In the genomic region with DNA sequence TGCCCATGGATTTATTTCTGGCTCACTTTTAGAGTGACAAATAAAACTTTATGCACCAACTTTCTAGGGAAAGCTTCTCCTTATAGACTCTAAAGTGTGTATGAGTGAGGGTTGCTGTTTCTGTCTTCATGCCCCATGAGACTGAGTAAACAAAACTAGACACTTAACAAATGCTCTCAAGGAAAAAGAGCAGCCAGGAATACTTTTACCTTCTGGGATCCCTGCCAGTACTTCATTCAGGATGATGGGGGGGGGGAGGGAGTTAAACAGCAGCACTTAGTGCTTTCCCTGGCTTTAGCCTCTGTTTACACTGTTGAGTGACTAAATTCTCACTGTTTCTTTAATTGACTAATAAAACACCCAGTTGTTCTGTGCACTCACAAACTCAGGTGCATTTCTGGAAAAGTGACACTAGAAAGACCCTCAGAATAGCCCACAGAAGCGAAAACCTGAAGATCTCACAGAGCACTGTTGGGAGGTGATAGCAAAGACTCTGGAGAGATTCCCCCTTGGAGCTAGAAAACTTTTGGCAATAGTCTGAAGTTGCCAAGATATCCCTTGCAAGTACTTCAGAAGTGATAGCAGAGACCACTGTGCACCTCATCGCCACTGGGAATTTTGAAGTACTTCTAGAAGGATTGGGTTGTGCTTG, we compare ENCODE assay signal across 24 mouse cellular contexts.
DNase-seq lines count a peak whose midpoint lies in the region; ATAC-seq and TF ChIP-seq lines count a peak whose summit lies in the region.
"Had no signal": no experiment of that assay in that cellular context is flagged by ENCODE, and none has a peak within 500 bp of the region (broad histone marks: within the 10 kb centered on the region; RNA-seq: fewer than 3 reads in every experiment).

No protein-coding gene starts in this region.

- no peak for TF ChIP-seq EP300 in stomach, postnatal 0 days (optimal IDR thresholded peaks at IDR 0.05)

- H3K4me2 ChIP-seq in intestine, embryonic 14.5 days (ENCODE audit: low read length): no peak overlapping the region
- H3K4me2 ChIP-seq in intestine, embryonic 16.5 days (ENCODE audit: low read depth, low read length): no peak overlapping the region
- H3K4me2 ChIP-seq in stomach, embryonic 14.5 days (replicated peaks; ENCODE audit: low read depth, low read length): no peak overlapping the region
- no peak overlapping the region for H3K4me2 ChIP-seq in stomach, postnatal 0 days (replicated peaks; ENCODE audit: low read depth)
- H3K4me2 ChIP-seq: heart, embryonic 12.5 days; hindbrain, embryonic 13.5 days; liver, embryonic 15.5 days had no signal

- no peak for TF ChIP-seq POLR2A in cerebellum, adult 2 months (IDR thresholded peaks at IDR 0.05; ENCODE audit: borderline replicate concordance, insufficient read depth, low read length)

- H3K9me3 ChIP-seq in intestine, embryonic 14.5 days (ENCODE audit: control insufficient read depth, low read length): no peaks in the 10 kb centered on the region
- H3K9me3 ChIP-seq in intestine, embryonic 16.5 days (ENCODE audit: control insufficient read depth, low read length): no peaks in the 10 kb centered on the region
- H3K9me3 ChIP-seq in stomach, embryonic 14.5 days (ENCODE audit: control insufficient read depth, low read depth, low read length): no peaks in the 10 kb centered on the region
- H3K9me3 ChIP-seq in stomach, postnatal 0 days (ENCODE audit: control insufficient read depth, low read length): no peaks in the 10 kb centered on the region
- H3K9me3 ChIP-seq: heart, embryonic 12.5 days; hindbrain, embryonic 13.5 days; liver, embryonic 15.5 days had no signal

- H3K36me3 ChIP-seq in intestine, embryonic 14.5 days (ENCODE audit: control insufficient read depth, insufficient read depth, low read length): no peaks in the 10 kb centered on the region
- H3K36me3 ChIP-seq in intestine, embryonic 16.5 days (ENCODE audit: control insufficient read depth, insufficient read depth, low read length): no peaks in the 10 kb centered on the region
- H3K36me3 ChIP-seq in stomach, embryonic 14.5 days (ENCODE audit: control insufficient read depth, insufficient read depth, low read length): no peaks in the 10 kb centered on the region
- H3K36me3 ChIP-seq in stomach, postnatal 0 days (ENCODE audit: control insufficient read depth, insufficient read depth, low read length): no peaks in the 10 kb centered on the region
- H3K36me3 ChIP-seq: heart, embryonic 12.5 days; hindbrain, embryonic 13.5 days; liver, embryonic 15.5 days had no signal

- no peaks in the 10 kb centered on the region for H3K27me3 ChIP-seq in intestine, embryonic 14.5 days (replicated peaks; ENCODE audit: control insufficient read depth, insufficient read depth, low read length)
- H3K27me3 ChIP-seq in intestine, embryonic 16.5 days (replicated peaks; ENCODE audit: control insufficient read depth, insufficient read depth, low read length): no peaks in the 10 kb centered on the region
- no peaks in the 10 kb centered on the region for H3K27me3 ChIP-seq in stomach, embryonic 14.5 days (ENCODE audit: control insufficient read depth, insufficient read depth, low read length)
- no peaks in the 10 kb centered on the region for H3K27me3 ChIP-seq in stomach, postnatal 0 days (ENCODE audit: control insufficient read depth, insufficient read depth, low read length)
- H3K27me3 ChIP-seq in cerebellum, adult 2 months (ENCODE audit: control insufficient read depth, insufficient read depth, low read length): no peaks in the 10 kb centered on the region
- H3K27me3 ChIP-seq: heart, embryonic 12.5 days; hindbrain, embryonic 13.5 days; liver, embryonic 15.5 days; Patski had no signal

- H3K4me1 ChIP-seq in intestine, embryonic 14.5 days (replicated peaks; ENCODE audit: control insufficient read depth, insufficient read depth, low read length): 0 out of 2 replicates have a peak, but pooled peaks cover 2% of the 10 kb centered on the region
- H3K4me1 ChIP-seq in intestine, embryonic 16.5 days (ENCODE audit: control insufficient read depth, insufficient read depth, low read length): no peaks in the 10 kb centered on the region
- no peaks in the 10 kb centered on the region for H3K4me1 ChIP-seq in stomach, embryonic 14.5 days (ENCODE audit: control insufficient read depth, insufficient read depth, low read length)
- no peaks in the 10 kb centered on the region for H3K4me1 ChIP-seq in stomach, postnatal 0 days (replicated peaks; ENCODE audit: control insufficient read depth, insufficient read depth)
- no peaks in the 10 kb centered on the region for H3K4me1 ChIP-seq in cerebellum, adult 2 months (ENCODE audit: control insufficient read depth, insufficient read depth, low read length)
- H3K4me1 ChIP-seq: heart, embryonic 12.5 days; hindbrain, embryonic 13.5 days; liver, embryonic 15.5 days had no signal

- ATAC-seq in intestine, embryonic 14.5 days (replicated peaks; ENCODE audit: low FRiP score, low TSS enrichment, low read depth): no peak
- ATAC-seq in intestine, embryonic 16.5 days: no peak
- 0 out of 2 replicates have a peak, but pooled peaks have one; percentile 53 for ATAC-seq in stomach, embryonic 14.5 days (ENCODE audit: insufficient number of reproducible peaks, insufficient read depth, low FRiP score, low read depth)
- ATAC-seq in stomach, postnatal 0 days (ENCODE audit: low FRiP score, low TSS enrichment): no peak; the same call in 1 of the 2 replicates
- ATAC-seq: forebrain, embryonic 16.5 days; Patski had no signal

- no peak for TF ChIP-seq CTCF in stomach, postnatal 0 days (IDR thresholded peaks at IDR 0.05; ENCODE audit: low read depth)
- no peak for TF ChIP-seq CTCF in cerebellum, adult 2 months (IDR thresholded peaks at IDR 0.05; ENCODE audit: borderline replicate concordance, insufficient read depth, low read depth, low read length)

- WGBS in intestine, embryonic 14.5 days: 40% methylated on average over 2 of the region's 2 CpGs
- 50% methylated on average over 2 of the region's 2 CpGs for WGBS in intestine, embryonic 16.5 days
- WGBS in stomach, embryonic 14.5 days: 38% methylated on average over 2 of the region's 2 CpGs
- WGBS in stomach, postnatal 0 days: 59% methylated on average over 2 of the region's 2 CpGs
- WGBS in cerebellum, adult 2 months: 79% methylated on average over 2 of the region's 2 CpGs

- H3K4me3 ChIP-seq in intestine, embryonic 14.5 days (ENCODE audit: low read depth, low read length): no peak overlapping the region
- H3K4me3 ChIP-seq in intestine, embryonic 16.5 days (ENCODE audit: low read length): no peak overlapping the region
- H3K4me3 ChIP-seq in stomach, embryonic 14.5 days (ENCODE audit: low read depth, low read length): no peak overlapping the region
- H3K4me3 ChIP-seq in stomach, postnatal 0 days (ENCODE audit: low read depth, low read length): no peak overlapping the region
- no peak overlapping the region for H3K4me3 ChIP-seq in cerebellum, adult 2 months (replicated peaks; ENCODE audit: insufficient read depth, low read depth, low read length)
- H3K4me3 ChIP-seq: gastrocnemius, adult 2 months; heart, embryonic 12.5 days; hindbrain, embryonic 13.5 days; liver, embryonic 15.5 days had no signal

- peak; percentile 51 for DNase-seq in intestine, embryonic 14.5 days (ENCODE audit: low spot score)
- DNase-seq in stomach, postnatal 0 days (ENCODE audit: low spot score): no peak
- DNase-seq in lung, postnatal 25 days (ENCODE audit: low spot score): peak; percentile 24
- no peak for DNase-seq in cerebellum, adult 2 months
- no peak for DNase-seq in kidney, postnatal 14 days
- DNase-seq: adrenal gland, postnatal 10 days; cerebellum, adult 11 months; cerebellum, postnatal 10 days; gastrocnemius, adult 2 months; gastrocnemius, postnatal 36 days; heart, adult 18-20 months; heart, postnatal 4 days; kidney, adult 11 months; kidney, postnatal 4 days; left cerebral cortex, postnatal 4 days; midbrain, embryonic 14.5 days; thymus, postnatal 4 days had no signal

- no peak overlapping the region for H3K27ac ChIP-seq in intestine, embryonic 14.5 days (ENCODE audit: low read depth)
- no peak overlapping the region for H3K27ac ChIP-seq in intestine, embryonic 16.5 days (ENCODE audit: low read length)
- peak overlapping the region; percentile 28; the same call in 1 of the 2 replicates for H3K27ac ChIP-seq in stomach, embryonic 14.5 days (ENCODE audit: low read length)
- no peak overlapping the region for H3K27ac ChIP-seq in stomach, postnatal 0 days (replicated peaks)
- H3K27ac ChIP-seq in cerebellum, adult 2 months (ENCODE audit: insufficient read depth, low read length): no peak overlapping the region
- H3K27ac ChIP-seq: gastrocnemius, adult 2 months; hindbrain, embryonic 13.5 days; liver, embryonic 15.5 days had no signal

- H3K9ac ChIP-seq in intestine, embryonic 14.5 days (ENCODE audit: low read length): no peak overlapping the region
- no peak overlapping the region for H3K9ac ChIP-seq in intestine, embryonic 16.5 days (ENCODE audit: low read depth, low read length)
- no peak overlapping the region for H3K9ac ChIP-seq in stomach, embryonic 14.5 days (replicated peaks; ENCODE audit: low read depth, low read length)
- H3K9ac ChIP-seq in stomach, postnatal 0 days (ENCODE audit: low read length): no peak overlapping the region
- H3K9ac ChIP-seq: heart, embryonic 12.5 days; hindbrain, embryonic 13.5 days; liver, embryonic 15.5 days had no signal

Comparison
In these comparisons a context has a peak if more than half of its experiments do, and no peak if none do; other contexts are left out.
1. DNase-seq: peak in intestine, embryonic 14.5 days (single experiment) and lung, postnatal 25 days (single experiment); none in stomach, postnatal 0 days (single experiment), cerebellum, adult 2 months (0 of 2) and kidney, postnatal 14 days (single experiment).